Mouse (Mus musculus): ENCODE data around the gene Ssb. TPM values are rescaled to one million over a fixed set of nuclear protein-coding genes. Genes with fewer than 3 reads are reported as not detected.
A peak's percentile ranks its signal among the peaks of the same experiment; 100 is the strongest.

Ssb gene
- polyA plus RNA-seq, 1 experiment from 2014 or later = 233 TPM

GRCm38 (mm10) chr2:69885451-69886305, 24.3 kb downstream of the Ssb start, which contains the start of gene Mettl5:
TSS of gene Mettl5 (minus strand) at chr2:69885615.
- Histone ChIP-seq H3K27me3 (ENCODE audit: control insufficient read depth, insufficient read depth, low read length) (no peaks in the 10 kb centered on the region), H3K9me3 (replicated peaks; ENCODE audit: control insufficient read depth, low read length) (no peaks in the 10 kb centered on the region), H3K4me3 (ENCODE audit: low read depth, low read length) (peak within 1 kb of the TSS; percentile 78), H3K4me2 (peak within 1 kb of the TSS; percentile 85), H3K4me1 (ENCODE audit: control insufficient read depth, insufficient read depth, low read length) (0 out of 2 replicates have a peak, but pooled peaks cover 3% of the 10 kb centered on the region), H3K27ac (ENCODE audit: low read depth, low read length) (peak within 1 kb of the TSS; percentile 57), H3K36me3 (ENCODE audit: control insufficient read depth, insufficient read depth, low read length) (no peaks in the 10 kb centered on the region), H3K9ac (ENCODE audit: low read depth, low read length) (peak within 1 kb of the TSS; percentile 94)
- peak; percentile 88 for ATAC-seq (replicated peaks; ENCODE audit: insufficient number of reproducible peaks, low FRiP score, low TSS enrichment)
- WGBS (ENCODE audit: insufficient replicate concordance) = 2% methylated on average over 45 of the region's 45 CpGs

GRCm38 (mm10) chr2:69888957-69889356, 27.6 kb downstream of the Ssb start:
- Histone ChIP-seq H3K9ac (ENCODE audit: low read depth, low read length) (no peak overlapping the region), H3K27me3 (ENCODE audit: control insufficient read depth, insufficient read depth, low read length) (no peaks in the 10 kb centered on the region), H3K4me1 (ENCODE audit: control insufficient read depth, insufficient read depth, low read length) (0 out of 2 replicates have a peak, but pooled peaks cover 3% of the 10 kb centered on the region), H3K4me3 (ENCODE audit: low read depth, low read length) (no peak overlapping the region), H3K27ac (ENCODE audit: low read depth, low read length) (no peak overlapping the region), H3K4me2 (no peak overlapping the region), H3K36me3 (ENCODE audit: control insufficient read depth, insufficient read depth, low read length) (no peaks in the 10 kb centered on the region), H3K9me3 (replicated peaks; ENCODE audit: control insufficient read depth, low read length) (no peaks in the 10 kb centered on the region)
- 74% methylated on average over 2 of the region's 2 CpGs for WGBS (ENCODE audit: insufficient replicate concordance)
- ATAC-seq (replicated peaks; ENCODE audit: insufficient number of reproducible peaks, low FRiP score, low TSS enrichment) = no peak

GRCm38 (mm10) chr2:69890843-69891242, 29.5 kb downstream of the Ssb start:
- Histone ChIP-seq H3K27ac (ENCODE audit: low read depth, low read length) (no peak overlapping the region), H3K4me3 (ENCODE audit: low read depth, low read length) (no peak overlapping the region), H3K4me1 (ENCODE audit: control insufficient read depth, insufficient read depth, low read length) (no peaks in the 10 kb centered on the region), H3K27me3 (ENCODE audit: control insufficient read depth, insufficient read depth, low read length) (no peaks in the 10 kb centered on the region), H3K9ac (ENCODE audit: low read depth, low read length) (no peak overlapping the region), H3K36me3 (ENCODE audit: control insufficient read depth, insufficient read depth, low read length) (no peaks in the 10 kb centered on the region), H3K9me3 (replicated peaks; ENCODE audit: control insufficient read depth, low read length) (no peaks in the 10 kb centered on the region), H3K4me2 (no peak overlapping the region)
- ATAC-seq (replicated peaks; ENCODE audit: insufficient number of reproducible peaks, low FRiP score, low TSS enrichment) = no peak
- WGBS (ENCODE audit: insufficient replicate concordance) = 58% methylated on average over 7 of the region's 7 CpGs

GRCm38 (mm10) chr2:69893145-69893544, 31.8 kb downstream of the Ssb start:
- Histone ChIP-seq H3K9me3 (replicated peaks; ENCODE audit: control insufficient read depth, low read length) (no peaks in the 10 kb centered on the region), H3K27me3 (ENCODE audit: control insufficient read depth, insufficient read depth, low read length) (no peaks in the 10 kb centered on the region), H3K4me2 (no peak overlapping the region), H3K4me1 (ENCODE audit: control insufficient read depth, insufficient read depth, low read length) (no peaks in the 10 kb centered on the region), H3K36me3 (ENCODE audit: control insufficient read depth, insufficient read depth, low read length) (no peaks in the 10 kb centered on the region), H3K9ac (ENCODE audit: low read depth, low read length) (no peak overlapping the region), H3K27ac (ENCODE audit: low read depth, low read length) (no peak overlapping the region), H3K4me3 (ENCODE audit: low read depth, low read length) (no peak overlapping the region)
- no peak for ATAC-seq (replicated peaks; ENCODE audit: insufficient number of reproducible peaks, low FRiP score, low TSS enrichment)
- WGBS (ENCODE audit: insufficient replicate concordance) = 55% methylated on average over 1 of the region's 1 CpGs

- peaks cover 2% of the 10 kb centered on the region; the same call in 1 of the 2 replicates for H3K4me1 ChIP-seq (ENCODE audit: control insufficient read depth, insufficient read depth, low read length)
- H3K27me3 ChIP-seq (ENCODE audit: control insufficient read depth, insufficient read depth, low read length) = no peaks in the 10 kb centered on the region
- no peaks in the 10 kb centered on the region for H3K9me3 ChIP-seq (replicated peaks; ENCODE audit: control insufficient read depth, low read length)
- H3K4me3 ChIP-seq (ENCODE audit: low read depth, low read length) = no peak overlapping the region
- no peak overlapping the region for H3K4me2 ChIP-seq
- H3K27ac ChIP-seq (ENCODE audit: low read depth, low read length) = no peak overlapping the region
- H3K9ac ChIP-seq (ENCODE audit: low read depth, low read length) = no peak overlapping the region
- no peak for ATAC-seq (replicated peaks; ENCODE audit: insufficient number of reproducible peaks, low FRiP score, low TSS enrichment)
- H3K36me3 ChIP-seq (ENCODE audit: control insufficient read depth, insufficient read depth, low read length) = no peaks in the 10 kb centered on the region
- WGBS (ENCODE audit: insufficient replicate concordance) = 74% methylated on average over 5 of the region's 5 CpGs
These were observed 32.5 kb downstream of the Ssb start for GRCm38 (mm10) chr2:69893891-69894290.

- no peak overlapping the region for H3K27ac ChIP-seq (ENCODE audit: low read depth, low read length)
- H3K27me3 ChIP-seq (ENCODE audit: control insufficient read depth, insufficient read depth, low read length) = no peaks in the 10 kb centered on the region
- no peak overlapping the region for H3K4me3 ChIP-seq (ENCODE audit: low read depth, low read length)
- H3K4me1 ChIP-seq (ENCODE audit: control insufficient read depth, insufficient read depth, low read length) = peaks cover 3% of the 10 kb centered on the region; the same call in 1 of the 2 replicates
- WGBS (ENCODE audit: insufficient replicate concordance) = 56% methylated on average over 14 of the region's 14 CpGs
- ATAC-seq (replicated peaks; ENCODE audit: insufficient number of reproducible peaks, low FRiP score, low TSS enrichment) = no peak
- H3K9ac ChIP-seq (ENCODE audit: low read depth, low read length) = no peak overlapping the region
- H3K9me3 ChIP-seq (replicated peaks; ENCODE audit: control insufficient read depth, low read length) = no peaks in the 10 kb centered on the region
- no peak overlapping the region for H3K4me2 ChIP-seq
- no peaks in the 10 kb centered on the region for H3K36me3 ChIP-seq (ENCODE audit: control insufficient read depth, insufficient read depth, low read length)
These were observed 34.3 kb downstream of the Ssb start for GRCm38 (mm10) chr2:69895502-69896223.

GRCm38 (mm10) chr2:69896224-69896581, 34.8 kb downstream of the Ssb start:
- Histone ChIP-seq H3K4me2 (no peak overlapping the region), H3K9me3 (replicated peaks; ENCODE audit: control insufficient read depth, low read length) (no peaks in the 10 kb centered on the region), H3K9ac (ENCODE audit: low read depth, low read length) (no peak overlapping the region), H3K4me1 (ENCODE audit: control insufficient read depth, insufficient read depth, low read length) (peaks cover 3% of the 10 kb centered on the region; the same call in 1 of the 2 replicates), H3K4me3 (ENCODE audit: low read depth, low read length) (no peak overlapping the region), H3K27me3 (ENCODE audit: control insufficient read depth, insufficient read depth, low read length) (no peaks in the 10 kb centered on the region), H3K27ac (ENCODE audit: low read depth, low read length) (no peak overlapping the region), H3K36me3 (ENCODE audit: control insufficient read depth, insufficient read depth, low read length) (no peaks in the 10 kb centered on the region)
- 91% methylated on average over 4 of the region's 4 CpGs for WGBS (ENCODE audit: insufficient replicate concordance)
- no peak for ATAC-seq (replicated peaks; ENCODE audit: insufficient number of reproducible peaks, low FRiP score, low TSS enrichment)

GRCm38 (mm10) chr2:69897039-69897617, 35.8 kb downstream of the Ssb start, which contains the start of gene Ubr3:
TSS of gene Ubr3 (plus strand) at chr2:69897246.
- Histone ChIP-seq H3K27me3 (ENCODE audit: control insufficient read depth, insufficient read depth, low read length) (no peaks in the 10 kb centered on the region), H3K9me3 (replicated peaks; ENCODE audit: control insufficient read depth, low read length) (no peaks in the 10 kb centered on the region), H3K36me3 (ENCODE audit: control insufficient read depth, insufficient read depth, low read length) (no peaks in the 10 kb centered on the region), H3K9ac (ENCODE audit: low read depth, low read length) (peak within 1 kb of the TSS; percentile 83), H3K4me2 (peak within 1 kb of the TSS; percentile 90), H3K27ac (ENCODE audit: low read depth, low read length) (peak within 1 kb of the TSS; percentile 82), H3K4me3 (ENCODE audit: low read depth, low read length) (peak within 1 kb of the TSS; percentile 66), H3K4me1 (ENCODE audit: control insufficient read depth, insufficient read depth, low read length) (peaks cover 3% of the 10 kb centered on the region; the same call in 1 of the 2 replicates)
- WGBS (ENCODE audit: insufficient replicate concordance) = under 1% methylated on average over 55 of the region's 65 CpGs
- ATAC-seq (replicated peaks; ENCODE audit: insufficient number of reproducible peaks, low FRiP score, low TSS enrichment) = peak; percentile 97
